In genomic region chr2:132035470-132035835, GRCm38 (mm10) we compare ENCODE assay signal across 8 mouse cellular contexts. TPM values are rescaled to one million over a fixed set of nuclear protein-coding genes. Genes with fewer than 3 reads are reported as not detected.
A peak's percentile ranks its signal among the peaks of the same experiment; 100 is the strongest.
DNase-seq lines count a peak whose midpoint lies in the region; ATAC-seq and TF ChIP-seq lines count a peak whose summit lies in the region.

No protein-coding gene starts in this region.

- no peak for ATAC-seq in hindbrain, embryonic 12.5 days (ENCODE audit: low FRiP score)
- peak; percentile 85 for ATAC-seq in megakaryocyte, adult 5-6 weeks (ENCODE audit: poor library complexity, severe bottlenecking)

- H3K4me1 ChIP-seq in hindbrain, embryonic 10.5 days (replicated peaks): peaks cover 32% of the 10 kb centered on the region
- H3K4me1 ChIP-seq in hindbrain, embryonic 12.5 days: peaks cover 16% of the 10 kb centered on the region
- peaks cover 33% of the 10 kb centered on the region for H3K4me1 ChIP-seq in bone marrow macrophage, adult 2 months (ENCODE audit: control insufficient read depth, insufficient read depth, low read length)

- no peaks in the 10 kb centered on the region for H3K27me3 ChIP-seq in hindbrain, embryonic 10.5 days (ENCODE audit: insufficient read depth, poor library complexity, severe bottlenecking)
- no peaks in the 10 kb centered on the region for H3K27me3 ChIP-seq in hindbrain, embryonic 12.5 days

- no peaks in the 10 kb centered on the region for H3K36me3 ChIP-seq in hindbrain, embryonic 10.5 days
- no peaks in the 10 kb centered on the region for H3K36me3 ChIP-seq in hindbrain, embryonic 12.5 days

- no peak overlapping the region for H3K4me3 ChIP-seq in hindbrain, embryonic 10.5 days
- H3K4me3 ChIP-seq in hindbrain, embryonic 12.5 days: no peak overlapping the region
- no peak overlapping the region for H3K4me3 ChIP-seq in bone marrow macrophage, adult 2 months (ENCODE audit: insufficient read depth, low read length)

- TF ChIP-seq POLR2A in bone marrow macrophage, adult 2 months (IDR thresholded peaks at IDR 0.05; ENCODE audit: borderline replicate concordance, low read depth, low read length): no peak

- H3K9me3 ChIP-seq in hindbrain, embryonic 10.5 days: no peaks in the 10 kb centered on the region
- no peaks in the 10 kb centered on the region for H3K9me3 ChIP-seq in hindbrain, embryonic 12.5 days (replicated peaks)

- H3K27ac ChIP-seq in hindbrain, embryonic 10.5 days: peak overlapping the region; percentile 76
- H3K27ac ChIP-seq in hindbrain, embryonic 12.5 days: no peak overlapping the region
- peak overlapping the region; percentile 35 for H3K27ac ChIP-seq in bone marrow macrophage, adult 2 months (ENCODE audit: insufficient read depth, low read depth, low read length)

- H3K4me2 ChIP-seq in hindbrain, embryonic 12.5 days (replicated peaks): no peak overlapping the region

- no peak overlapping the region for H3K9ac ChIP-seq in hindbrain, embryonic 12.5 days

- no peak for TF ChIP-seq CTCF in bone marrow macrophage, adult 2 months (IDR thresholded peaks at IDR 0.05; ENCODE audit: low read depth, low read length)

- WGBS in hindbrain, embryonic 10.5 days: 50% methylated on average over 11 of the region's 11 CpGs
- WGBS in hindbrain, embryonic 12.5 days: 44% methylated on average over 11 of the region's 11 CpGs

- no peak for DNase-seq in hindbrain, embryonic 10.5 days (ENCODE audit: low spot score)
- DNase-seq in B cell, adult 2 months: peak; percentile 71 to 75
- DNase-seq in embryo, embryonic 10 days (ENCODE audit: low spot score): no peak
- DNase-seq in kidney, postnatal 14 days: no peak
- DNase-seq in left cerebral cortex, adult 18-20 months (ENCODE audit: low spot score in 2 of 2): no peak

RNA-seq across cellular contexts. Expression of gene Rassf2, which starts 5.4 kb away (rescaled TPM):
- 28.6 and 33.5 TPM in 2 replicates for polyA plus RNA-seq in hindbrain, embryonic 10.5 days (2016; fragmentation: Nextera tagmentation; extraction: Ambion mirVana)
- polyA plus RNA-seq in hindbrain, embryonic 12.5 days (2016; fragmentation: Nextera tagmentation; extraction: Ambion mirVana): 29.2 and 30.9 TPM in 2 replicates
- polyA plus RNA-seq in bone marrow macrophage, adult 2 months (2012; ENCODE audit: insufficient read depth, insufficient read length, missing spikeins): 136 and 155 TPM in 2 replicates
- total RNA-seq in megakaryocyte, adult 5-6 weeks (2015): 62.4 and 70.2 TPM in 2 replicates
- total RNA-seq in megakaryocyte, adult 5-6 weeks (2017): 113 and 118 TPM in 2 replicates
- 10 to 100 TPM; 42.8 to 47.5 TPM for total RNA-seq in left cerebral cortex, adult 18-20 months (2021)

Comparison
In these comparisons a context has a peak if more than half of its experiments do, and no peak if none do; other contexts are left out.
1. DNase-seq: peak in B cell, adult 2 months (2 of 2); none in hindbrain, embryonic 10.5 days (single experiment), embryo, embryonic 10 days (single experiment), kidney, postnatal 14 days (single experiment) and left cerebral cortex, adult 18-20 months (0 of 2).